9 mouse cellular contexts compared by ENCODE assay signal in genomic region chr8:119699549-119700134, GRCm38 (mm10). TPM values are rescaled to one million over a fixed set of nuclear protein-coding genes. Genes with fewer than 3 reads are reported as not detected.
A peak's percentile ranks its signal among the peaks of the same experiment; 100 is the strongest.
DNase-seq lines count a peak whose midpoint lies in the region; ATAC-seq and TF ChIP-seq lines count a peak whose summit lies in the region.
"Had no signal": no experiment of that assay in that cellular context is flagged by ENCODE, and none has a peak within 500 bp of the region (broad histone marks: within the 10 kb centered on the region; RNA-seq: fewer than 3 reads in every experiment).

Gene Atp2c2 (plus strand): TSS chr8:119700009.

- 0 out of 2 replicates have a peak, but pooled peaks have one; percentile 11 for ATAC-seq in kidney, embryonic 14.5 days (ENCODE audit: low FRiP score, low TSS enrichment)
- no peak for ATAC-seq in cerebellum, adult (ENCODE audit: insufficient number of reproducible peaks, low FRiP score, low TSS enrichment)
- ATAC-seq: inflammation-experienced regulatory T-cells, adult 6 months had no signal

- in situ Hi-C loops in ES-E14 (cut with MboI; ENCODE audit: low sequenced_read_pairs in 2 of 2, unreplicated experiment in 2 of 2) = no loop called here

- WGBS in kidney, embryonic 14.5 days = 3% methylated on average over 26 of the region's 26 CpGs
- 32% methylated on average over 26 of the region's 26 CpGs for WGBS in lung, adult 2 months

- H3K4me3 ChIP-seq in gastrocnemius, adult 2 months = peak within 1 kb of the TSS; percentile 65
- peak within 1 kb of the TSS; percentile 37 to 47 for H3K4me3 ChIP-seq in ES-E14 (ENCODE audit: insufficient read depth in 1 of 2, low read depth in 1 of 2, low read length in 2 of 2, poor library complexity in 1 of 2, severe bottlenecking in 1 of 2)
- peak within 1 kb of the TSS; percentile 16 for H3K4me3 ChIP-seq in kidney, embryonic 14.5 days (ENCODE audit: low read length)
- peak within 1 kb of the TSS; percentile 47 for H3K4me3 ChIP-seq in lung, adult 2 months (replicated peaks; ENCODE audit: extremely low read depth, low read depth, low read length)

- H3K27me3 ChIP-seq in kidney, embryonic 14.5 days (ENCODE audit: control insufficient read depth, insufficient read depth, low read length) = peaks cover 31% of the 10 kb centered on the region

- no peak within 1 kb of the TSS for H3K9ac ChIP-seq in ES-E14 (ENCODE audit: insufficient read depth, low read depth, low read length, poor library complexity, severe bottlenecking)
- H3K9ac ChIP-seq in kidney, embryonic 14.5 days (ENCODE audit: low read depth, low read length) = peak within 1 kb of the TSS; percentile 9

- peaks cover 0 to 2% of the 10 kb centered on the region in 2 experiments; a peak in 1 of 4 replicates for H3K4me1 ChIP-seq in ES-E14 (ENCODE audit: control insufficient read depth in 2 of 2, insufficient read depth in 2 of 2, low read length in 2 of 2, poor library complexity in 1 of 2)
- 0 out of 2 replicates have a peak, but pooled peaks cover 7% of the 10 kb centered on the region for H3K4me1 ChIP-seq in kidney, embryonic 14.5 days (ENCODE audit: control insufficient read depth, insufficient read depth, low read length)
- peaks cover 6% of the 10 kb centered on the region for H3K4me1 ChIP-seq in lung, adult 2 months (ENCODE audit: control insufficient read depth, insufficient read depth, low read length)

- intact Hi-C loops in gastrocnemius, adult 2 months (cut with DNase I) = loop anchor here (1.0 to 10.0 kb wide), 4 partner anchors 43 to 225 kb away; no protein-coding TSS in a partner anchor

- H3K27ac ChIP-seq in gastrocnemius, adult 2 months = no peak within 1 kb of the TSS
- H3K27ac ChIP-seq in ES-E14 (ENCODE audit: insufficient read depth, low read depth, low read length, poor library complexity, severe bottlenecking) = no peak within 1 kb of the TSS
- no peak within 1 kb of the TSS for H3K27ac ChIP-seq in kidney, embryonic 14.5 days (ENCODE audit: low read depth, low read length)

- no peak for TF ChIP-seq POLR2A in lung, adult 2 months (IDR thresholded peaks at IDR 0.05; ENCODE audit: borderline replicate concordance, extremely low read depth, low read depth, low read length)

- peak within 1 kb of the TSS; percentile 31 for H3K4me2 ChIP-seq in kidney, embryonic 14.5 days (replicated peaks; ENCODE audit: low read depth, low read length)

- DNase-seq in gastrocnemius, adult 2 months = no peak
- DNase-seq in gastrocnemius, adult 18-20 months (ENCODE audit: low spot score) = no peak
- no peak for DNase-seq in ES-E14 (ENCODE audit: low read depth, low spot score)
- DNase-seq in lung, adult 2 months = peak; percentile 62
- no peak for DNase-seq in cerebellum, postnatal 4 days (ENCODE audit: low spot score in 2 of 2)
- DNase-seq in adrenal gland, postnatal 25 days = no peak

- no peak for TF ChIP-seq CTCF in gastrocnemius, adult 2 months (IDR thresholded peaks at IDR 0.05)
- no peak for TF ChIP-seq CTCF in lung, adult 2 months (IDR thresholded peaks at IDR 0.05; ENCODE audit: insufficient read depth, low read length)

- H3K36me3 ChIP-seq in ES-E14 (ENCODE audit: control insufficient read depth, insufficient read depth, low read length, poor library complexity, severe bottlenecking) = no peaks in the 10 kb centered on the region
- no peaks in the 10 kb centered on the region for H3K36me3 ChIP-seq in kidney, embryonic 14.5 days (ENCODE audit: control insufficient read depth, insufficient read depth, low read length)

- H3K9me3 ChIP-seq in ES-E14 (ENCODE audit: control insufficient read depth, insufficient read depth, low read depth, low read length) = no peaks in the 10 kb centered on the region
- no peaks in the 10 kb centered on the region for H3K9me3 ChIP-seq in kidney, embryonic 14.5 days (ENCODE audit: control insufficient read depth, low read length)

TF ChIP-seq in ES-E14, 5 proteins besides CTCF, POLR2A, EP300 and RAD21:
- no peak for TF ChIP-seq HCFC1 (IDR thresholded peaks at IDR 0.05; ENCODE audit: borderline replicate concordance, insufficient read depth, low read length)
- no peak for TF ChIP-seq MAFK (IDR thresholded peaks at IDR 0.05; ENCODE audit: insufficient read depth, low read depth, low read length)
- no peak for TF ChIP-seq CHD2 (IDR thresholded peaks at IDR 0.05; ENCODE audit: low read depth, low read length)
- no peak for TF ChIP-seq ZC3H11A (IDR thresholded peaks at IDR 0.05; ENCODE audit: borderline replicate concordance, low read depth, low read length)
- TF ChIP-seq ZNF384 (IDR thresholded peaks at IDR 0.05; ENCODE audit: low read depth, low read length) = no peak

RNA-seq across cellular contexts. Expression of gene Atp2c2, which starts in this region (rescaled TPM):
- under 1 TPM; 0.08 to 0.10 TPM for total RNA-seq in gastrocnemius, adult 2 months (2021)
- total RNA-seq in gastrocnemius, adult 18-20 months (2021) = under 1 TPM in 1 of 2 experiments, not detected in 1; 0.14 TPM
- 0.80 and 0.90 TPM in 2 replicates for total RNA-seq in ES-E14 (2012; rRNA removed)
- 0.97 and 1.2 TPM in 2 replicates for polyA plus RNA-seq in kidney, embryonic 14.5 days (2014; fragmentation: Nextera tagmentation; extraction: Ambion mirVana)
- 5.4 and 7.2 TPM in 2 replicates for polyA plus RNA-seq in lung, adult 2 months (2012; rRNA removed)
- total RNA-seq in adrenal gland, postnatal 25 days (2021) = 0.67 and 0.95 TPM in 2 replicates
- polyA plus RNA-seq: inflammation-experienced regulatory T-cells, adult 6 months had no signal
